Mouse (Mus musculus) adrenal gland, postnatal 14 days (tissue): Measurements from ENCODE around the gene Stx5a. TPM values are rescaled to one million over a fixed set of nuclear protein-coding genes. Genes with fewer than 3 reads are reported as not detected.
A peak's percentile ranks its signal among the peaks of the same experiment; 100 is the strongest.

ENCODE experiments used
- DNase-seq: peaks from one replicate; pipeline ENCODE4 v3.0.0; 2021; ENCODE audit warnings: mixed read lengths
- total RNA-seq: library from RNA; stranded (reverse); gene quantifications from 2 replicates; pipeline ENCODE4 v1.2.3, GENCODE M21; 2021

Gene Stx5a
- total RNA-seq, 1 experiment from 2014 or later, result 77.9 TPM

DNA sequence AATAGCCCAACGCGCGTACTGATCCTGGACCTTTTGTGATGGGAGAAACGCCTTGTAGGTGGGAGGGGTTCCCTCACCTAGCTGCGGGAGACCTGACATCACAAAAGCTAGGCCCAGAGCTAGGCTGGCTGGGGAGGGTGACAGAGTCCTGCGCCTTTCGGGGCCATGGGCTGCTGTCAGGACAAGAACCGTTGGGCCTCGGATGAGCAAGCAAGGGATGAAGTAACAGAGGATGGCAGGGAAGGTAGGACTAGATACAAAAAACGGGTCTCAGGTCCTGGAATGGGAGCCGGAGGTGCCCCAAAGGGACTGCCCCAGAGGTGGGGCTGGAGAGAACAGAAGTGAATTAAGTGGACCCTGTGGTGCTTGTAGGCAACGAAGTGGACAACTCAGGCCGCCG, 610 bp upstream of the Stx5a start, which contains the start of gene 1700092M07Rik:
1700092M07Rik (plus strand) TSS at position 116 of the 400 bp plus-strand sequence.
- no peak for DNase-seq

- peak; percentile 46 for DNase-seq
These were observed 963 bp downstream of the Stx5a start for GRCm38 (mm10) chr19:8742176-8742575.

DNA sequence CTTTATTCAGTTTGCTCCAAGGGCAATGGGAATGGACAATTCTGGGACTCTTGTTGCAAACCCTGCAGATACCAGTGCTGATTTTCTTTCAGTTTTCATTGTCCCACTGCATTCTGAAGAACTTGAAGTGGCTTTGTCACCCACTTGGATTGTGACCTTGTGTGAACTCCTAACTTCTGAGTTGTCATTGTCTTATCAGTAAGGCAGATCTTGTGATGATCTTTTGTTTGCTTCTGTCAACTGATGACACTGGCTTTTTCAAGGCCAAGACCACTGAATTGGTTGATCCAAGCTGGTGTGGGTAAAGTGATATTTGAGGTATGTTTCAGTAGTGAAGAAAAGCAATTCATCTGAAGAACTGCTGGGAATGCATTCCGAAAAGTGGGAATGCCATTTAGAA, 4.2 kb downstream of the Stx5a start:
- DNase-seq, result no peak

DNA sequence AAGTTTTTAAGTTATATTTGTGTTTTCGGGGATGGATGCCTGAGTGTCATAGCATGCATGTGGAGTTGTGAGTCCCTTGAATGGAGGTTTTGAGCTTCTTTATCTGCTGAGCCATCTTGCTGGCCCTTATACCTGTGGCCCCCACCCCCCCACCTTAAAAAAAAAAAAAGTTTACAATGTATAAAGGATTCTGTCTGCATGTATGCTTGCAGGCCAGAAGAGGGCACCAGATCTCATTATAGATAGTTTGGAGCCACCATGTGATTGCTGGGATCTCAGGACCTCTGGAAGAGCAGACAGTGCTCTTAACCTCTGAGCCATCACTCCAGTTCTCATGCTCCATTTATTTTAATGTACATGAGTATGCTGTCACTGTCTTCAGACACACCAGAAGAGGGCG, 6.2 kb downstream of the Stx5a start:
- DNase-seq, result no peak

DNA sequence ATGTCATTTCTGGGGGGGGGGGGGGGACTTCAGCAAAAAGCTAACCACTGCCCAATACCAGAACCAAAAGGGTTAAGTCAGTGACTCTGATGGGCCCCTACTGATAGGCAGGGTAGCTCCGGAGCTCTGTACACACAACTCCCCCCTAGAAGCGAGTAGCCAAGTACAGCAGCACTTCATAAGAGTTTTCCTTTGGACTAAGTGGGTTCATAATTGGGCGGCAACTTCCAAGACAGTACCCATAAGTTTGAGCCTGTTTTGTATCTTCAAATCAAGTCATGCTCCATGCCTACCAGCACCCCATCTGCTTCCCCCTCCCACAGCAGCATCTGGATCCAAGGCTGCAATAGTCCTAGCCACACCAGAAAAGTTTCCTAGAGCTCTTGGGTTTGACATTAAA, 14.4 kb downstream of the Stx5a start:
- no peak for DNase-seq

GRCm38 (mm10) chr19:8756635-8757387, 15.6 kb downstream of the Stx5a start, which contains the start of gene Nxf1:
Gene Nxf1 (plus strand): TSS chr19:8757073.
- peak; percentile 97 for DNase-seq

DNA sequence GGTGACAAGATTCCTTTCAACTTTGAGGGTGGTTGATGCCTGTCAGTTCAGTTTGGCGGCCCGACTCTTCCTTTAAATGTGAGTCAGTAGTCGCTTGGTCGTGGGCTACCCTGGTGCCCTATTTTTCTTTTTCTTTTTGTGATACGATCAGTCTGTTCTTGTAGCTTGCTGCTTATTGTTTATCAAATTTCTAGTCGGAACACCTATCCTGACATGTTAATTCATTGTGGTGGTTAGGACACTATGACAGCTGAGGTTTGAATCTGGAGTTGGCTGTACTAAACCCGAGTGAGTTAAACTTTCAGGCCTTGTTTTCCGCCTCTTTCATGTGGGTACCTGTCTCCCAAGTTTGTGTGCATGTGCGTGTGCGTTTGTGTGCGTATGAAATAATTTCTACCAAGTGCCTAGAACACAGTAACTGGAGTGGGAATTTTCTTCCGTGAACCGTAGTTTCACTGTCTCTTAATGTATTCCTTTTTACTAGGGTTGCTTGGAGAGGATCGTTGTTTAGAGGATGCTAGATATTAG, 16.3 kb downstream of the Stx5a start:
- DNase-seq, result no peak

- no peak for DNase-seq
These were observed 17.7 kb downstream of the Stx5a start for GRCm38 (mm10) chr19:8758899-8759298.

- no peak for DNase-seq
These were observed 19.5 kb downstream of the Stx5a start for GRCm38 (mm10) chr19:8760757-8761156.

- no peak for DNase-seq
These were observed 22.1 kb downstream of the Stx5a start for GRCm38 (mm10) chr19:8763276-8763675.

GRCm38 (mm10) chr19:8765562-8765961, 24.3 kb downstream of the Stx5a start:
- DNase-seq, result no peak

DNA sequence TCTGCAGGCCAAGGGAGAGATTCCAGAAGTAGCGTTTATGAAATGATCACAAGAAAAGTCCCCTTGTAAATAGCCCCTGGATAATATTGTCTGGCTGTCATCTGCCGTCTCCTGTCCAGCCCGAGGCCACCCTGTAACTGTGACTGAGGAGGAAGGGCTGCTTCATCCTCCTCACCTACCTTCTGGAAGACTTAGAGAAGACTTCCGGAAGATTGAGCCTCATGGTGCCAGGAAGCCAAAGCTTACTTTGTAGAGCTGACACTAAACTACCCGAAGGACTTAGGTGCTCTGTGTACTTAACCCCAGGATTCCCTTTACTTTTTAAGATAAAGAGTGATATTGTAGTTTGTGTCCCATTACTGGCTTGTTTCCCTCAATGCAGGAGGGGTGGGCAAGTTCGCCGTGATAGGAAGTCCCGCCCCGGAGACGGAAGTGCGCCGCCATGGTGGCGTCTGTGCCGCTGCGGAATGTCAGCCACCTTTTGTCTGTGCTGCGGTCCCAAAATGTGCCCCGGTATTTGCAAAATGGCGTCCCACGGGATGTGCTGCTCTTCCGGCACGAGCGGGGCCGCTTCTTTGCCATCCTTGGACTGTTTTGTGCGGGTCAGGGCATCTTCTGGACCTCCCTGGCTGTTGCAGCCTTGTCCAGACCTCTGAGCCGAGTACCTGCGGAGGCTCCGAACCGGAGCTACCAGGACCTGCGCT, 29.5 kb downstream of the Stx5a start, which contains the start of gene Tmem223:
Tmem223 (plus strand) TSS at position 430 of the 704 bp plus-strand sequence.
- peak; percentile 93 for DNase-seq

- DNase-seq, result no peak
These were observed 31.8 kb downstream of the Stx5a start for GRCm38 (mm10) chr19:8772996-8773395.

DNA sequence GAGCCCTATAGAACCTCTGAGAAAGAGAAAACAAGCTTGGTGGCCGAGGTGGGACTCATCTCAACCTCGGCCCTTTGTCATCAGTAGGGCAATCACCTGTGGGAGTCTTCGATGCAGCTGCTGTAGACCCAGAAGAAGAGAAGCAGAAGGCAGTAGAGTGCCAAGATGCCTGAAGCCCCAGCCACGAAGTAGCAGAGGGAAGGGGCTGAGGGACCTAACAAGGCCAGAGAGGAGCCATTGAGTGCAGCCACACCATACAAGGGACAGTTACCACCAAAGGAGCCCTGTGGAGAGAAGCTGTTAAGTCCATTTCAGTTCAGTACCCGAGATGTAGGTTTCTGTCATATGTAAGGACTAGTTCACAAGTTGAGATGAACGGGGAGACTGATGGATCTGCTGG, 32.2 kb downstream of the Stx5a start:
- DNase-seq, result no peak

- DNase-seq, result peak; percentile 98
These were observed 33.0 kb downstream of the Stx5a start, which contains the start of gene Tmem179b for GRCm38 (mm10) chr19:8774086-8774835. Gene Tmem179b (minus strand): TSS chr19:8774467.

- peak; percentile 66 for DNase-seq
These were observed 33.8 kb downstream of the Stx5a start for GRCm38 (mm10) chr19:8774951-8775421.

DNA sequence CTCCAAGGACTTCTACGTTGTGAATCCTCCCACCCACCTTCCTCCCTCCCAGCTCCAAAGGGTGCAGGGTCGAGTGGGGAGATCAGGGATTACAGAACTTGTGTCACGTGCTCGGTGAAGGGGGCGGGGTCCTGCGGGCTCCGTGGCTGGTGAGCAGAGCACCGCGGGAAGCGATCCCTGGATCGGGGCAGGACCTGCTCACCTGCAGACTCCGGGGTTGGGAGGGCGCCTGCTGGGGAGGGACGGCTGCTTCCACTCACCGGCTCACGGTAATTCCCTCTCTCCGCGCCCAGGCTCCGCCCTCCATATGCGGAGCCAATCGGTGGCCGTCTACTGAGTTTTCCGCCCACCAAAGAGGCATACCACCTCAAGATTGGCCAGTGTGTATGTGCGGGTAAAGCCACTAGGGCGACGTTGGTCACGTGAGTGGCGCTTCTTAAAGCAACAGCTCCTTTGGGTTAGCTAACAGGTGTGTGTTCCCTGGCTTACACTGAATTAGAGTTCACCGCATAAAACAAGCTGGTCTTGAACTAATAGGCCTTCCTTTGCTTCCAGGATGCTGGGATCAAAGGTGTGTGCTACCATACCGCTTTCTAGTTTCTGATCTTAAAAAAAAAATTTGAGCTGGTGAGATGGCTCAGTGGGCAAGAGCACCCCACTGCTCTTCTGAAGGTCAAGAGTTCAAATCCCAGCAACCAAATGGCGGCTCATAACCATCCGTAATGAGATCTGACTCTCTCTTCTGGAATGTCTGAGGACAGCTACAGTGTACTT, 45.0 kb downstream of the Stx5a start, which contains the start of gene Taf6l:
Taf6l (minus strand) TSS at position 410 of the 774 bp plus-strand sequence.
- DNase-seq, result peak; percentile 94

- DNase-seq, result no peak
These were observed 47.3 kb downstream of the Stx5a start for GRCm38 (mm10) chr19:8788521-8788920.

DNA sequence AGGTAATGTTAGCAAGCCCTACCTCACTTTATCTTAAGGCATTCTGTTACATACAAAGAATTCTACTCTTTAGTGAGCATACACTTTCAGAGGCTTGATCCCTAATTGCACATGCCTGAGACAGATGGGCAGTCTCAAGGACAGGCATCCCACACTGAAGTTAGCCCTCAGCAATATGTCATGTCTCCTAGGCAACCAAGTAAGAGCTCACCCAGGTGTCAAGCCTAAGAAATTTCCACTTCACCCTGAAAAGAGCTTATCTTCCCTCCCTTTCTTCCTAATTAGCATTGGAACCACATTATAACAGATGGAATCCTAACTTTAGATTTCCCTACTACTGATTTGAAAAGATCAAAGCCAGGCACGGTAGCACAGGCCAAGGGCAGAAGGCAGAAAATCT, 48.0 kb downstream of the Stx5a start:
- DNase-seq, result no peak

GRCm38 (mm10) chr19:8790171-8790570, 49.0 kb downstream of the Stx5a start:
- no peak for DNase-seq

- DNase-seq, result peak; percentile 94
These were observed 57.2 kb downstream of the Stx5a start, which contains the start of gene Polr2g for GRCm38 (mm10) chr19:8798264-8798946. Gene Polr2g (minus strand): TSS chr19:8798577.
